Comparison of ENCODE assay signal across 8 mouse cellular contexts in the genomic region with DNA sequence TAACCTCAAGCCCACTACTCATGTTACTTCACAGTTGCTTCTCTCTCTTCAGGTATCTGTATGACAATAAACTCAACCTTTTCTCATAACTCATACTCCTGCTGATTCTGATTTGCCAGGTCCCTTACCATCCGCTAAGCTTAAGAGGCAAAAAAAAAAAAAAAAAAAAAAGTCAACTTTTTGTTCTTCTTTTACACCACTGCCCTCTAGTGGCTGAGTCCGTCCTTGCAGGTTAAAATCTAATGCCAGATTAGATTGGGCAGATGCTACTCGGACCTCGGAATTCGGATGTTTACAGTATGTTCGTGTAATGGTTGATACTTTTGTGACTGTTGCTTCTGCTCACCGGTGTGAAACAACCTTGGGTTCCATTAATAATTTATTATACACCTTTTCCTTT. TPM values are rescaled to one million over a fixed set of nuclear protein-coding genes. Genes with fewer than 3 reads are reported as not detected.
DNase-seq lines count a peak whose midpoint lies in the region; ATAC-seq and TF ChIP-seq lines count a peak whose summit lies in the region.
"Had no signal": no experiment of that assay in that cellular context is flagged by ENCODE, and none has a peak within 500 bp of the region (broad histone marks: within the 10 kb centered on the region; RNA-seq: fewer than 3 reads in every experiment).

No protein-coding gene starts in this region.

- peak; percentile 66 for TF ChIP-seq CTCF in cortical plate, adult 2 months (IDR thresholded peaks at IDR 0.05; ENCODE audit: extremely low read depth, insufficient read depth, low read length)
- peak; percentile 88 for TF ChIP-seq CTCF in lung, embryonic 14.5 days (IDR thresholded peaks at IDR 0.05; ENCODE audit: low read depth)

- no peak overlapping the region for H3K4me2 ChIP-seq in neural tube, embryonic 15.5 days
- no peak overlapping the region for H3K4me2 ChIP-seq in lung, embryonic 14.5 days
- H3K4me2 ChIP-seq: heart, embryonic 13.5 days had no signal

- peak; percentile 79 for DNase-seq in neural tube, embryonic 10.5 days (ENCODE audit: extremely low spot score, low spot score)
- peak; percentile 84 for DNase-seq in adrenal gland, postnatal 10 days
- peak; percentile 55 to 84 for DNase-seq in kidney, postnatal 36 days
- DNase-seq in lung, embryonic 14.5 days: peak; percentile 92
- peak; percentile 41 to 76 for DNase-seq in spleen, postnatal 10 days (ENCODE audit: low spot score in 2 of 2)

- H3K9ac ChIP-seq in neural tube, embryonic 15.5 days (replicated peaks): no peak overlapping the region
- H3K9ac ChIP-seq in lung, embryonic 14.5 days: no peak overlapping the region
- H3K9ac ChIP-seq: heart, embryonic 13.5 days had no signal

- H3K9me3 ChIP-seq in neural tube, embryonic 15.5 days (replicated peaks): no peaks in the 10 kb centered on the region
- H3K9me3 ChIP-seq in lung, embryonic 14.5 days (ENCODE audit: low read depth, low read length): no peaks in the 10 kb centered on the region
- H3K9me3 ChIP-seq: heart, embryonic 13.5 days had no signal

- 0 out of 2 replicates have a peak, but pooled peaks cover under 1% of the 10 kb centered on the region for H3K4me1 ChIP-seq in neural tube, embryonic 15.5 days
- no peaks in the 10 kb centered on the region for H3K4me1 ChIP-seq in cortical plate, adult 2 months (ENCODE audit: control insufficient read depth, insufficient read depth, low read length)
- no peaks in the 10 kb centered on the region for H3K4me1 ChIP-seq in lung, embryonic 14.5 days (ENCODE audit: insufficient read depth)
- H3K4me1 ChIP-seq: heart, embryonic 13.5 days had no signal

- H3K27ac ChIP-seq in neural tube, embryonic 15.5 days (replicated peaks): no peak overlapping the region
- no peak overlapping the region for H3K27ac ChIP-seq in cortical plate, adult 2 months (ENCODE audit: insufficient read depth, low read length)
- no peak overlapping the region for H3K27ac ChIP-seq in lung, embryonic 14.5 days (ENCODE audit: low read depth)
- H3K27ac ChIP-seq: heart, embryonic 13.5 days had no signal

- H3K27me3 ChIP-seq in neural tube, embryonic 15.5 days (replicated peaks): no peaks in the 10 kb centered on the region
- no peaks in the 10 kb centered on the region for H3K27me3 ChIP-seq in lung, embryonic 14.5 days (ENCODE audit: insufficient read depth, low read length)

- WGBS in neural tube, embryonic 15.5 days: 2% methylated on average over 7 of the region's 7 CpGs
- WGBS in lung, embryonic 14.5 days: 1% methylated on average over 7 of the region's 7 CpGs

- TF ChIP-seq POLR2A in cortical plate, adult 2 months (IDR thresholded peaks at IDR 0.05; ENCODE audit: extremely low read depth, insufficient read depth, low read length): no peak

- H3K36me3 ChIP-seq in neural tube, embryonic 15.5 days: no peaks in the 10 kb centered on the region
- no peaks in the 10 kb centered on the region for H3K36me3 ChIP-seq in lung, embryonic 14.5 days (ENCODE audit: insufficient read depth)
- H3K36me3 ChIP-seq: heart, embryonic 13.5 days had no signal

- no peak for ATAC-seq in neural tube, embryonic 15.5 days (ENCODE audit: low FRiP score)
- ATAC-seq in lung, embryonic 14.5 days (ENCODE audit: insufficient read depth): no peak

- no peak overlapping the region for H3K4me3 ChIP-seq in neural tube, embryonic 15.5 days (replicated peaks)
- no peak overlapping the region for H3K4me3 ChIP-seq in cortical plate, adult 2 months (ENCODE audit: insufficient read depth, low read length)
- no peak overlapping the region for H3K4me3 ChIP-seq in lung, embryonic 14.5 days (ENCODE audit: low read depth, low read length)
- H3K4me3 ChIP-seq: heart, embryonic 13.5 days had no signal

RNA-seq across cellular contexts. Expression of a gene that starts 3.7 kb away (rescaled TPM):
- 0.03 and 3.0 TPM in 2 replicates for polyA plus RNA-seq in neural tube, embryonic 15.5 days (2015; fragmentation: Nextera tagmentation; extraction: Ambion mirVana)
- under 1 TPM; 0.06 to 0.09 TPM for total RNA-seq in adrenal gland, postnatal 10 days (2021)
- 0.13 and 0.53 TPM in 2 replicates for polyA plus RNA-seq in cortical plate, adult 2 months (2012; rRNA removed)
- not detected in 2 replicates for polyA plus RNA-seq in lung, embryonic 14.5 days (2014; fragmentation: Nextera tagmentation; extraction: Ambion mirVana)

RNA-seq across cellular contexts. Expression of a gene that starts 49.2 kb away (rescaled TPM):
- polyA plus RNA-seq in neural tube, embryonic 15.5 days (2015; fragmentation: Nextera tagmentation; extraction: Ambion mirVana): 1.0 and 1.2 TPM in 2 replicates
- total RNA-seq in adrenal gland, postnatal 10 days (2021): under 1 TPM; 0.21 to 0.45 TPM
- 0.23 and 0.31 TPM in 2 replicates for polyA plus RNA-seq in cortical plate, adult 2 months (2012; rRNA removed)
- 4.7 and 6.1 TPM in 2 replicates for polyA plus RNA-seq in lung, embryonic 14.5 days (2014; fragmentation: Nextera tagmentation; extraction: Ambion mirVana)
